Mouse (Mus musculus) neural tube, embryonic 14.5 days (tissue): Measurements from ENCODE around the gene Psmc3ip. TPM values are rescaled to one million over a fixed set of nuclear protein-coding genes. Genes with fewer than 3 reads are reported as not detected.
"Not testable (repeated sequence)": the region's sequence is repeated elsewhere in the genome, so short reads cannot be mapped to it uniquely, and the experiment has no call there.

Experiments
- ATAC-seq: fragments of 200-750 bp; cut with Nextera tagmentation; 2 replicates; pipeline ENCODE4 v1.8.0; 2017; ENCODE audit warnings: low read depth, mild to moderate bottlenecking, moderate TSS enrichment, moderate library complexity
- H3K27ac ChIP-seq: fragments of 300-500 bp; sonication (generic); 2 replicates; pipeline ENCODE4 v1.5.1; 2014; ENCODE audit warnings: low read depth, mild to moderate bottlenecking, control low read depth, low read length, moderate library complexity, mixed read lengths
- H3K27me3 ChIP-seq: fragments of 300-500 bp; sonication (generic); 2 replicates; pipeline ENCODE4 v1.6.1; 2014; ENCODE audit warnings: low read length; ENCODE audit not compliant: control insufficient read depth, insufficient read depth
- H3K36me3 ChIP-seq: fragments of 300-500 bp; sonication (generic); 2 replicates; pipeline ENCODE4 v1.6.1; 2014; ENCODE audit warnings: low read length, mixed read lengths; ENCODE audit not compliant: control insufficient read depth, insufficient read depth
- H3K4me1 ChIP-seq: fragments of 300-500 bp; sonication (generic); 2 replicates; pipeline ENCODE4 v1.6.1; 2014; ENCODE audit warnings: low read length; ENCODE audit not compliant: control insufficient read depth, insufficient read depth
- H3K4me2 ChIP-seq: fragments of 300-500 bp; sonication (generic); 2 replicates; pipeline ENCODE4 v1.6.1; 2014; ENCODE audit warnings: mild to moderate bottlenecking, low read depth, low read length, control low read depth
- H3K4me3 ChIP-seq: fragments of 300-500 bp; sonication (generic); 2 replicates; pipeline ENCODE4 v1.5.1; 2014; ENCODE audit warnings: low read depth, low read length, control low read depth, mixed read lengths
- H3K9ac ChIP-seq: fragments of 300-500 bp; sonication (generic); replicated peaks from 2 replicates; pipeline ENCODE4 v1.6.1; 2014; ENCODE audit warnings: low read depth, mild to moderate bottlenecking, control low read depth, low read length, mixed read lengths
- H3K9me3 ChIP-seq: fragments of 300-500 bp; sonication (generic); 2 replicates; pipeline ENCODE4 v1.6.1; 2016; ENCODE audit warnings: low read length; ENCODE audit not compliant: control insufficient read depth
- WGBS: fragments of 180-500 bp; shearing (Covaris S2); extraction: QIAGEN DNeasy Blood & Tissue Kit; methylation state at CpG from one replicate; pipeline ENCODE4 v1.1.7; 2014; 5-methylcytosine and 5-hydroxymethylcytosine counted together
- polyA plus RNA-seq: library from polyadenylated mRNA; unstranded; fragments of >200 nt; fragmentation: Nextera tagmentation; extraction: Ambion mirVana; gene quantifications from 2 replicates; pipeline ENCODE4 v1.2.1, GENCODE M21; 2014

Psmc3ip gene
- polyA plus RNA-seq, 1 experiment from 2014 or later = 19.0 TPM

DNA sequence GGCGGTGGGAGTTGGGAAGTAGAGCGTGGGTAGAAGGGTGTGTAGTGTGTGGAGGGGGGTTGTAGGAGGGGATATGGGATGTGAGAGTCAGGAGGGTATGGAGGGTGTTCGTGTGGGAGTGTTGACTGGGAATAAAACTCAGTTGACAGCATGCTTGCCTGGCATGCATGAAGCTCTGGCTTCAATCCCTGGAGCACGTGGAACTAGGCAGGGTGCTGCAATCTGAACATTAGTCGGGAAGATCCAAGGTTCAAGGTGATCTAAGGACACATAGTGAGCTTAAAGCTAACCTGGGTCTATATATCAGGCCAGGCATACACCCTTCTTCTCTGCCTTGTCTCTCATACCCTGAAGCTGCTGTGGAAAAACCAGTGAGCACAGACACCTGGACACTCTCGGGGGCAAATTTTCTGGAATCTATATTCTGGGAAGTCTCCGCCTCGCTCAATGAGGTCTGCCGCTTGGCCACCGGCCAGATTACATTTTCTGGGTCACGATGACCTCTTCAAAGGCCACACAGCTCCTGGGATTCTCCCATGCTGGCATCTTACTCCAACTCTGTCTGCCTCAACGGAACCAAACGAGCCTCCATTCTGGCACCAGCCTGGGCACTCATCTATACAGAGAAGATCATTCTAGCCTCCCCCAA lies 39.1 kb upstream of the Psmc3ip start:
- WGBS = 81% methylated on average over 13 of the region's 13 CpGs

DNA sequence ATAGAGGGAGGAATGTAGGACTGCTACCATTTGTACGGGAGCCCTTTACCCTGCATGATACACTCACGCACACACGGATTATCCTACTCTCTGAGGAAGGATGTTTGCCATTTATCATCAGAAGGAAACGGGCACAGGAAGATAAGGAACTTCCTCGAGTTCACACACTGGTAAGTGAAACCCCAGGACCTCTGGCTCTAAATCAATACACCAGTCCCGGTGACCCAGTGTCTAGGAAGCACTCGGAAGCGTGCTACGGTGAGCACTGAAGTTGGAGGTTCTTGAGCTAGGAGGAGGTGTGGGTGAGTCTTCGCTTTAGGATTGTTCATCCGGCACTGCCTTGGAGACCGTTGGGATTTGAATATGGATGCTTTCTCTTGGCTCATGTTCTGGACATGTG lies 37.8 kb upstream of the Psmc3ip start:
- WGBS = 84% methylated on average over 12 of the region's 12 CpGs

More for the DNA sequence above, 39.1 kb upstream of the Psmc3ip start:
- Histone ChIP-seq H3K9ac (no peak overlapping the region), H3K4me2 (no peak overlapping the region), H3K36me3 (no peaks in the 10 kb centered on the region), H3K9me3 (no peaks in the 10 kb centered on the region), H3K27me3 (no peaks in the 10 kb centered on the region), H3K27ac (no peak overlapping the region), H3K4me3 (no peak overlapping the region), H3K4me1 (peaks cover 3% of the 10 kb centered on the region; the same call in 1 of the 2 replicates)
- ATAC-seq = no peak

DNA sequence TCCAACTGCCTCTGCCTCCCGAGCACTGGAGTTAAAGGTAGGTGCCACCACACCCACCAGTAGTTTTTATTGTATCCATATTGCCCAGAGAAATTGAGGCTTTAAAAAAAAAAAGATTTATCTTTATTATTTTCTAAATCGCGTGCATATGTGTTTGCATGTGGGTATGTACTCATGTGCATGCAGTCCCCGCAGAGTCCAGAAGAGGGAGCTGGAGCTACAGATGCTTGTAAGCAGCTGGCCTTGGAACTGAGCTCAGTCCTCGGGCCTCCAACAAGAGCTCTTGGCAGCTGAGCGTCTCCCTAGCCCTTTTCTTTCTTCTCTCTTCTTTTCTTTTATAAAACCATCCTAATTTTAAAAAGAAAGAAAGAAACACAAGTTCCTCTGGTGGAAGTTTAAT lies 36.5 kb upstream of the Psmc3ip start:
- peaks cover under 1% of the 10 kb centered on the region; the same call in 1 of the 2 replicates for H3K36me3 ChIP-seq
- no peak overlapping the region for H3K9ac ChIP-seq
- no peak overlapping the region for H3K4me2 ChIP-seq
- ATAC-seq = no peak
- H3K9me3 ChIP-seq = no peaks in the 10 kb centered on the region
- H3K4me3 ChIP-seq = no peak overlapping the region
- no peaks in the 10 kb centered on the region for H3K27me3 ChIP-seq
- no peaks in the 10 kb centered on the region for H3K4me1 ChIP-seq
- no peak overlapping the region for H3K27ac ChIP-seq
- 87% methylated on average over 6 of the region's 6 CpGs for WGBS

More for the DNA sequence above, 37.8 kb upstream of the Psmc3ip start:
- Histone ChIP-seq H3K27me3 (no peaks in the 10 kb centered on the region), H3K4me2 (no peak overlapping the region), H3K4me1 (no peaks in the 10 kb centered on the region), H3K9me3 (no peaks in the 10 kb centered on the region), H3K9ac (no peak overlapping the region), H3K27ac (no peak overlapping the region), H3K4me3 (no peak overlapping the region), H3K36me3 (no peaks in the 10 kb centered on the region)
- ATAC-seq = no peak

DNA sequence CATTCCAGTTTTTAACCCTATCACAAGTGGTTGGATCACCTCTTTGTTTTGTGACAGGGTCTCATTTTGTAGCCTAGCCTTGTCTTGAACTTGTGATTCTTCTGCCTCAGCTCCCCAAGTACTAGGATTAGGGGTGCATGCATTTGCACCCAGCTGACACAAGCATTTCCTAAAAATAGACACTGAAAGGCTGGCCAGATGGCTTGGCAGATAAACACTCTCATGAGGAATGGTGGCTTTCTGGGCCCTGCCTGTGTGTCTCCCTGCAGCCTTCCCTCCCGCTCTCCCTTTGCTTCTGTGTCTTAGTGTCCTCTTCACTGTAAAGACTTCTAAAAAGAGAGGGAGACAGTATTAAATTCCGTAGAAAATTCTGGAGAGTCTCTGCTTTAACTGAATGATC lies 36.0 kb upstream of the Psmc3ip start:
- Histone ChIP-seq H3K36me3 (peaks cover 5% of the 10 kb centered on the region; the same call in 1 of the 2 replicates), H3K4me2 (no peak overlapping the region), H3K9me3 (no peaks in the 10 kb centered on the region), H3K9ac (no peak overlapping the region), H3K27ac (no peak overlapping the region), H3K27me3 (no peaks in the 10 kb centered on the region), H3K4me1 (no peaks in the 10 kb centered on the region), H3K4me3 (no peak overlapping the region)
- no peak for ATAC-seq
- 90% methylated on average over 2 of the region's 2 CpGs for WGBS

DNA sequence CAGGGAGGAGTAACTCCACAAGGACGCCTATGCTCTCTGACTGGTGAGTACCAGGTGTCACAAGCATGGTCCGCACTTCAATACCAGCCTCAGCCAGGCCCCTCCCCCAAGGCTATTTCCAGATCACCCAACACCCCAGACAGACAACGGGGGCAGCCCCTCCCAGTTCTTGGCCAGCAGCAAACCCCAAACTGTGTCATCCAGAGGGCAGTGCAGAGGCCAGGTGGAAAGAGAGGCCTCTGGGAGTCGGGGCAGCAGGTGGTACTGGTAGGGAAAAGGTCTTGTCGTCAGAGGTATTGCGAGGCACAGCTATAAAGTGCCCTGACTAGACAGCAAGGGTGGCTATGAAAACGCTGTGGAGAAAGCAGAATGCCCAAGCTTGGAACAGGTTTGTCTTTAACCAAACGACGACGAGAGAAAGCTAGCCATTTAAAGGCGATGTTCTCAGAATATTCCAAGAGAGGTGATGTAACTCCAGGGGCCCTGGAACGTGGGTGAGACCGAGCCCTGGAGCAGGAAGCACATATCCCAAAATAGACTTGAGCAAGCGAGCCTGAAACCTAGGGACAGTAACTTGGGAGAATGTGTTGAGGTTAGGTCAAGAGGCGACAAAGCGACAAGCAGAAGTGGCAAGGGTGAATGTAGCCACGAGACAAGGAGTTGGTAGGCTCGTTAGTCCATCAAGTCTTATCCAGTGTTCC lies 35.0 kb upstream of the Psmc3ip start:
- peaks cover 14% of the 10 kb centered on the region; the same call in 1 of the 2 replicates for H3K36me3 ChIP-seq
- no peak overlapping the region for H3K4me3 ChIP-seq
- H3K27me3 ChIP-seq = no peaks in the 10 kb centered on the region
- H3K4me2 ChIP-seq = no peak overlapping the region
- WGBS = 50% methylated on average over 18 of the region's 18 CpGs
- no peaks in the 10 kb centered on the region for H3K4me1 ChIP-seq
- ATAC-seq = no peak
- no peak overlapping the region for H3K9ac ChIP-seq
- no peaks in the 10 kb centered on the region for H3K9me3 ChIP-seq
- H3K27ac ChIP-seq = no peak overlapping the region

DNA sequence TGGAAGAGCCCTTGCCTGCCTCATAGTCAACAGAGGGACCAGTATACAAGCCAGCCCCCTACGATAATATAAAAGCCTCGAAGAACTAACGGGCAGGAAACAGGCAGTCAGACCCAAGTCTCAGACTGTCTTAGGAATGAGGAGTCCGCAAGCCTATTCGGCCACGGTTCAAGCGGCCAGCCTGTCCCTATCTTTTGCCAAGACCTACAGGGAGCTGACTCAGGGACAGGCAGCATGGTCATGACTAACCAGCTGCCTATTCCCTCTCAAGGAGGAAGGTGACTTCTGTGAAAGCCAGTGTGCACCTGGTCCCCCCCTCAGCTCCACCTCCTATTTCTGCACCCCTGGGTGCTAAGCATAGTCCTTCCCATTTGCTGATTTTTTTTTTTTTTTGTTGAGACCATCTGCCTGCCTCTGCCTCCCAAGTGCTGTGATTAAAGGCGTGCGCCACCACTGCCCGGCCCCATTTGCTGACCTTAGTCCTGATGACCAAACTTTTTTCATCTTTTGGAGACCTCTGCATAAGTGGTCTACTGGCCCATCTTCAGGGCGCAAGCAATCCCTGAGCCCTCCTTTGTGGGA lies 33.9 kb upstream of the Psmc3ip start:
- WGBS = 88% methylated on average over 11 of the region's 11 CpGs
- no peak for ATAC-seq
- Histone ChIP-seq H3K4me2 (no peak overlapping the region), H3K4me3 (no peak overlapping the region), H3K27ac (no peak overlapping the region), H3K9me3 (no peaks in the 10 kb centered on the region), H3K27me3 (no peaks in the 10 kb centered on the region), H3K9ac (no peak overlapping the region), H3K4me1 (no peaks in the 10 kb centered on the region), H3K36me3 (peaks cover 14% of the 10 kb centered on the region; the same call in 1 of the 2 replicates)

DNA sequence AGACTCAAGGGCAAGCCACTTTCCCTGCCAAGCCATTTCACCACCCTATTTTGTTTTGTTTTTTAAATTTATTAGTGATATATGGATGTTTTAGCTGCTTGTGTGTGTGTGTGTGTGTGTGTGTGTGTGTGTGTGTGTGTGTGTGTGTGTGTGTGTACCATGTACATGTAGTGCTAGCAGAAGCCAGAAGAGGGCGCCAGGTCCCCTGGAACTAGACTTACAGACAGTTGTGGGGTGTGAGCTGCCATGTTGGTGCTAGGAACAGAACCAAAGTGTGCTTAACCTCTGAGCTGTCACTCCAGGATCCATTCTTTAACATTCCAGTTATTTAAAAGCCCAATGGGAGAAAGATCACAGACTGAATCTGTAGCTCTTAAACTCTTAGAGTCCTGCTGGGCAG lies 31.8 kb upstream of the Psmc3ip start:
- H3K4me3 ChIP-seq = no peak overlapping the region
- no peaks in the 10 kb centered on the region for H3K9me3 ChIP-seq
- no peaks in the 10 kb centered on the region for H3K27me3 ChIP-seq
- H3K9ac ChIP-seq = no peak overlapping the region
- no peak overlapping the region for H3K4me2 ChIP-seq
- H3K36me3 ChIP-seq = peaks cover 23% of the 10 kb centered on the region; the same call in 1 of the 2 replicates
- H3K27ac ChIP-seq = no peak overlapping the region
- H3K4me1 ChIP-seq = no peaks in the 10 kb centered on the region
- ATAC-seq = no peak
- WGBS = 75% methylated on average over 1 of the region's 1 CpGs

DNA sequence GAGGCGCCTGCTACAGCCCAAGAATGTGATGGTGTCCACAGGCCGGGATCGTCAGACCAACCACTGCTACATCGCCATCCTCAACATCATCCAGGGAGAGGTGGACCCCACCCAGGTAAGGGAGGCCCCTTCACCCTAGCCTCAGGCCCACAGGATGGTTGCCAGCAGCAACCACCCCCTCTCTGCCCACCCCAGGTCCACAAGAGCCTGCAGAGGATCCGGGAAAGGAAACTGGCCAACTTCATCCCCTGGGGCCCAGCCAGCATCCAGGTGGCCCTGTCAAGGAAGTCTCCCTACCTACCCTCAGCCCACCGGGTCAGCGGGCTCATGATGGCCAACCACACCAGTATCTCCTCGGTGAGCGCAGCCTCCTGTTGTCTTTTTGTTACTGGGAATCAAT lies 29.8 kb upstream of the Psmc3ip start:
- H3K9me3 ChIP-seq, H3K9ac ChIP-seq, H3K4me3 ChIP-seq, H3K4me1 ChIP-seq, H3K4me2 ChIP-seq, H3K27me3 ChIP-seq, ATAC-seq, H3K27ac ChIP-seq: not testable (repeated sequence)
- H3K36me3 ChIP-seq = peaks cover 23% of the 10 kb centered on the region; the same call in 1 of the 2 replicates
- WGBS = 98% methylated on average over 6 of the region's 9 CpGs

DNA sequence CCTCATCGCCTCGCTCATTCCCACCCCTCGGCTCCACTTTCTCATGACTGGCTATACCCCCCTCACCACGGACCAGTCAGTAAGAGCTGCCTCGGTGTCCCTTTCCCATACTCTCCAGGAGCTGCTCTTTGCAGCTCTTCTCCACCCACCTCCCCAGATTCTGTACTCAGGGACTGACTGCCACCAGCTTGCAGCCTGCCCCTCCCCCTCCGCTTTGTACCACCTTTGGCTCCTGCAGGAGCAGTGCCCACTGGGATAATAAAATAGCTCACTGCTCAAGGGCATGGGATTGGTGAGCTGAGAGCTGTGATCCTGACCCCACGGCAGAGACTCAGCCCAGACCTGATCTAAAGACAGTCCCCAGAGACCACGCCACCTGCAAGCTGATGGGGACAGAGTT lies 29.3 kb upstream of the Psmc3ip start:
- WGBS = 97% methylated on average over 8 of the region's 8 CpGs
- H3K36me3 ChIP-seq = peaks cover 23% of the 10 kb centered on the region; the same call in 1 of the 2 replicates
- H3K4me3 ChIP-seq, H3K4me1 ChIP-seq, ATAC-seq, H3K4me2 ChIP-seq, H3K27me3 ChIP-seq, H3K9me3 ChIP-seq, H3K9ac ChIP-seq, H3K27ac ChIP-seq: not testable (repeated sequence)
